Mouse (Mus musculus) embryonic fibroblast, embryonic 13.5 days (primary cell): ENCODE data around the gene Tpk1.

Experiments used
- CTCF ChIP-seq: IDR thresholded peaks from 2 replicates; pipeline ENCODE4 v1.5.1; 2011; ENCODE audit warnings: mild to moderate bottlenecking, control low read depth, low read length, moderate library complexity, borderline replicate concordance; ENCODE audit not compliant: insufficient read depth
- POLR2A ChIP-seq: IDR thresholded peaks from 2 replicates; pipeline ENCODE4 v1.6.1; 2011; ENCODE audit warnings: low read depth, mild to moderate bottlenecking, control low read depth, low read length, moderate library complexity

GRCm38 (mm10) chr6:43366952-43367351 is 299.1 kb downstream of the Tpk1 start:
- TF ChIP-seq CTCF (no peak), POLR2A (no peak)
